Mouse (Mus musculus) heart, postnatal 0 days (tissue): ENCODE results near the gene Phf19. TPM values are rescaled to one million over a fixed set of nuclear protein-coding genes. Genes with fewer than 3 reads are reported as not detected.

Experiments
- ATAC-seq: fragments of 200-750 bp; cut with Nextera tagmentation; 2 replicates; pipeline ENCODE4 v1.8.0; 2017; ENCODE audit warnings: low read depth, moderate number of reproducible peaks, moderate library complexity; ENCODE audit not compliant: insufficient read depth
- DNase-seq: peaks from one replicate; pipeline ENCODE4 v3.0.0-alpha.2; 2016; ENCODE audit warnings: low spot score
- H3K27ac ChIP-seq: fragments of 300-500 bp; sonication (generic); 2 replicates; pipeline ENCODE4 v1.5.1; 2014; ENCODE audit warnings: low read depth, mild to moderate bottlenecking
- H3K27me3 ChIP-seq: fragments of 300-500 bp; sonication (generic); 2 replicates; pipeline ENCODE4 v1.6.1; 2014; ENCODE audit warnings: low read length, mixed read lengths; ENCODE audit not compliant: control insufficient read depth, insufficient read depth
- H3K36me3 ChIP-seq: fragments of 300-500 bp; sonication (generic); replicated peaks from 2 replicates; pipeline ENCODE4 v1.6.1; 2014; ENCODE audit warnings: low read length, mixed read lengths; ENCODE audit not compliant: control insufficient read depth, insufficient read depth
- H3K4me1 ChIP-seq: fragments of 300-500 bp; sonication (generic); 2 replicates; pipeline ENCODE4 v1.6.1; 2014; ENCODE audit warnings: antibody characterized with exemption; ENCODE audit not compliant: control insufficient read depth, insufficient read depth
- H3K4me2 ChIP-seq: fragments of 300-500 bp; sonication (generic); 2 replicates; pipeline ENCODE4 v1.6.1; 2014; ENCODE audit warnings: low read depth, mild to moderate bottlenecking, low read length, moderate library complexity
- H3K4me3 ChIP-seq: fragments of 300-500 bp; sonication (generic); 2 replicates; pipeline ENCODE4 v1.5.1; 2014; ENCODE audit warnings: low read depth, low read length
- H3K9ac ChIP-seq: fragments of 300-500 bp; sonication (generic); replicated peaks from 2 replicates; pipeline ENCODE4 v1.6.1; 2014; ENCODE audit warnings: low read depth, low read length, mixed read lengths
- H3K9me3 ChIP-seq: fragments of 300-500 bp; sonication (generic); replicated peaks from 2 replicates; pipeline ENCODE4 v1.6.1; 2016; ENCODE audit warnings: low read length; ENCODE audit not compliant: control insufficient read depth
- CTCF ChIP-seq: IDR thresholded peaks from 2 replicates; pipeline ENCODE4 v1.5.1; 2016; ENCODE audit warnings: antibody characterized with exemption, control low read depth, low read depth
- EP300 ChIP-seq: IDR thresholded peaks from 2 replicates; pipeline ENCODE4 v1.6.1; 2016; ENCODE audit warnings: antibody characterized with exemption, low read depth
- WGBS: fragments of 180-500 bp; shearing (Covaris S2); extraction: QIAGEN DNeasy Blood & Tissue Kit; methylation state at CpG from one replicate; pipeline ENCODE4 v1.1.7; 2014; 5-methylcytosine and 5-hydroxymethylcytosine counted together
- polyA plus RNA-seq: library from polyadenylated mRNA; unstranded; fragments of >200 nt; fragmentation: Nextera tagmentation; extraction: Ambion mirVana; gene quantifications from 2 replicates; pipeline ENCODE4 v1.2.1, GENCODE M21; 2015
- total RNA-seq: library from RNA; depleted of rRNA; stranded (reverse); fragments of >200 nt; gene quantifications from 2 replicates; pipeline ENCODE4 v1.2.3, GENCODE M21; 2014; ENCODE audit warnings: low replicate concordance; rRNA removed

The Phf19 gene
- total RNA-seq (2.4 and 5.7 TPM in 2 replicates), polyA plus RNA-seq (1.0 and 1.6 TPM in 2 replicates)

DNA sequence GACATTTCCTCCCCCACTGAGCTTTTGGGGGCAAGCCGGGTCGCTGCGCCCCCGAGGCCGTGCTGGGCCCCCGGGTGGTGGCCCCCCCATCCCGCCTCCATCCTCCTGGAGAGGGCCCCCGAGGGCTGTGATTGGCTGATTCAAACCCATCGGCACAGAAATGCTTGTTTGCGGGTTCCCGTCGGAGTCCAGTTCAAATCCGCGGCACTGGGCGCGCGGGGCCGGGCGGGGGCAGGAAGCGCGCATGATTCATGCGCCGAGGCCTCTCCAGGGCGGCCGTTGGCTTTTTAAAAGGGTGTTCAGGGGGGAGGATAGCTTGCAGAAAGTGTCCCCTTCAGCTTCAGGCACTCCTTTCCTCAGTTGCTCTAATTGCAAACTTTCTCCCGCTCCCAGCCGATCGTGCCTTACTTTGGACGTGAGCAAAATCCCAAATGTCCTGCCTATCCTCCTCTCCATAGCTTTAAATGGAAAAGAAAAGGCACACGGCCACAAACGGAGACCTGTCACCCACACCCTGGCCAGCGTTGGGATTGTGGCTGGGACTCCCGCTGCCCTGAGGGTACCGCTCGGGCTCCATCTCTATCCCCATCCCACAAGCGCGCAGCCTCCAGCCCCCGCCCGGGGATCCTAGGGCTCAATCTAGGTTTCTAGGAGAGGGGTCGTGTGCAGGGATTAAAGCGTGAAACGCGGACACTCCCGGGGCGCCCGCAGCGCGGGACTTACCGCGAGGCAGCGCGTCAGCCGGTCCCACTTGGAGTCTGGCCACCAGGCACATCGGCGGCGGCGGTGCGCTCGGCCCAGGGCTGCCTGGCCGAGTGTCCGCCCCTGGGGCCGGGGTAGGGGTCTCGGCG lies at the start of gene Phf19:
Gene Phf19, minus strand, starts transcription at position 809 of the 851 bp plus-strand sequence.
- DNase-seq (no peak), ATAC-seq (peak; percentile 51)
- H3K4me1 ChIP-seq: peaks cover 23% of the 10 kb centered on the region
- peak within 1 kb of the TSS; percentile 97 for H3K4me2 ChIP-seq
- peak within 1 kb of the TSS; percentile 58 for H3K9ac ChIP-seq
- 0 out of 2 replicates have a peak, but pooled peaks cover 6% of the 10 kb centered on the region for H3K27me3 ChIP-seq
- H3K27ac ChIP-seq: peak within 1 kb of the TSS; percentile 46; the same call in 1 of the 2 replicates
- no peaks in the 10 kb centered on the region for H3K36me3 ChIP-seq
- WGBS: 2% methylated on average over 62 of the region's 64 CpGs
- no peaks in the 10 kb centered on the region for H3K9me3 ChIP-seq
- peak within 1 kb of the TSS; percentile 72 for H3K4me3 ChIP-seq
- TF ChIP-seq CTCF (no peak), EP300 (no peak)

DNA sequence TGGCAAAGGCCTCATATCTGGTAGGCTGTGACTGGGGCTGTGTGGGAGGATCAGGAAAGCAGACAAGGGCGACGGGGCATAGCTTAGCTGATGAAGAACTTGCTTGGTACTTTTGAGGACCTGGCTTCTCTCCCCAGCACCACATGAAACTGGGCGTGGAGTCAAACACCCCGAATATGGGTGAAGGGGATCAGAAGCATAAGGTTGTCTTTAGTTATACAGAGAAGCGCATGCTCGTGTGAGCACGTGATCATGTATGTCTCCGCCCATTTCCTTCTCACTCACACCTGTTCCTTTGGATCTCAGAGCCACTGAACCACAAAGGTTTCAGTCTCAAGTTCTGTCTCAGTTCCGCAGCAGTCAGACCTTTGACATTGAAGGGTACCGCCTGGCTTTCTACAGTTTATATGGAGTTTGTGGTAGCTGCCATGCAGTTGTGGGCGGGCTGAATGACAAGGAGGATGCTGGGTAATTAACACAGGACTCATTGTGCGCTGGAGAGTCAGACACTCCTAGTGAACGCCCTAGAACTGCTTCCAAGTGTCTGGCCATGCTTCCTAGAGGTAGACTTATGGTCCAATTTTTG lies 49.6 kb upstream of the Phf19 start:
- H3K9ac ChIP-seq: no peak overlapping the region

DNA sequence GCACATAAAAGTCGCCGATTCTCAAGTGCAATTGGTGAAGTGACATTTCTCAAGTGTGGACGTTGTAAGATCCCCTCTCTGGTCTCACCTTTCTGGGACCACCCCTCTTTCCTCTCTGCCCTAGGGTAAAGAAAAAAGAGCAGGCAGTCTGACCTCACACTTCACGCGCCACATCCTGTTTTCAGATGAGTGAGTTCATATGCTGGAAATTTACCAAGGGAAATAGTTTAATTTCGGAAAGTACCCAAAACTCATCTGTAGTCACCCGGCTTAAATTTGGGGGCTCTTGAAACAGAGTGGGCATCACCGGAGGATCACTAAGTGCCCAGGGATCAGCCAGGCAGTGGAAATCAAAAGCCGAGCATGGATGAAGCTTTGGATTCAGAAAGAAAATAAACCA lies 49.1 kb upstream of the Phf19 start:
- H3K36me3 ChIP-seq: no peaks in the 10 kb centered on the region
- H3K9ac ChIP-seq: no peak overlapping the region
- ATAC-seq (no peak), DNase-seq (no peak)
- no peaks in the 10 kb centered on the region for H3K9me3 ChIP-seq
- no peak overlapping the region for H3K4me2 ChIP-seq
- peak overlapping the region; percentile 23; the same call in 1 of the 2 replicates for H3K27ac ChIP-seq
- TF ChIP-seq EP300: no peak
- TF ChIP-seq CTCF: no peak
- no peak overlapping the region for H3K4me3 ChIP-seq
- H3K4me1 ChIP-seq: peaks cover 8% of the 10 kb centered on the region
- no peaks in the 10 kb centered on the region for H3K27me3 ChIP-seq
- 66% methylated on average over 9 of the region's 9 CpGs for WGBS

More for the DNA sequence above, 49.6 kb upstream of the Phf19 start:
- Histone ChIP-seq H3K4me3 (no peak overlapping the region), H3K27ac (peak overlapping the region; percentile 23; the same call in 1 of the 2 replicates), H3K27me3 (no peaks in the 10 kb centered on the region), H3K4me2 (no peak overlapping the region), H3K4me1 (peaks cover 8% of the 10 kb centered on the region), H3K36me3 (no peaks in the 10 kb centered on the region), H3K9me3 (no peaks in the 10 kb centered on the region)
- WGBS: 69% methylated on average over 13 of the region's 13 CpGs
- ATAC-seq: no peak
- TF ChIP-seq EP300 (no peak), CTCF (no peak)
- no peak for DNase-seq

DNA sequence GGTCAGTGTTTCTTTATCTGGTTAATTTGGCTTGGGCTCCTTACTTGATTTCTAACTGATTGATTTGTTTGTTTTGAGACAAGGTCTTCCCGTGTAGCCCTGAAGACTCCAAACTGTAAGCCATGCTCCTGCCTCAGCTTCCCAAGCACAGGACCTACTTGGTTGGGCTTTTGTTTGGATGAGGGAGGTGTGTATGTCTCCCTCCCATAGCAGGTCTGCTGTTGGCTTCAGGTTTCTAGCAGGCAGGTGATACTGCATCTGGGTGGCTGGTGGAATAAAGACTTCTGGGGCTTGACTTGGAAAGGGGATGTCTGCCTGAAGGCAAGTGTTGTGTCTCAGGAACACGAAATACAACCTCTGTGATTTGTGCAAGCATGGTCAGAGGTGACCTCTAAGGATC lies 48.4 kb upstream of the Phf19 start:
- H3K36me3 ChIP-seq: no peaks in the 10 kb centered on the region
- DNase-seq (no peak), ATAC-seq (no peak)
- H3K27ac ChIP-seq: no peak overlapping the region
- H3K4me1 ChIP-seq: peaks cover 8% of the 10 kb centered on the region
- WGBS: 63% methylated on average over 2 of the region's 2 CpGs
- H3K9me3 ChIP-seq: no peaks in the 10 kb centered on the region
- H3K9ac ChIP-seq: no peak overlapping the region
- no peak overlapping the region for H3K4me2 ChIP-seq
- H3K27me3 ChIP-seq: 0 out of 2 replicates have a peak, but pooled peaks cover 3% of the 10 kb centered on the region
- no peak for TF ChIP-seq CTCF
- no peak for TF ChIP-seq EP300
- no peak overlapping the region for H3K4me3 ChIP-seq

DNA sequence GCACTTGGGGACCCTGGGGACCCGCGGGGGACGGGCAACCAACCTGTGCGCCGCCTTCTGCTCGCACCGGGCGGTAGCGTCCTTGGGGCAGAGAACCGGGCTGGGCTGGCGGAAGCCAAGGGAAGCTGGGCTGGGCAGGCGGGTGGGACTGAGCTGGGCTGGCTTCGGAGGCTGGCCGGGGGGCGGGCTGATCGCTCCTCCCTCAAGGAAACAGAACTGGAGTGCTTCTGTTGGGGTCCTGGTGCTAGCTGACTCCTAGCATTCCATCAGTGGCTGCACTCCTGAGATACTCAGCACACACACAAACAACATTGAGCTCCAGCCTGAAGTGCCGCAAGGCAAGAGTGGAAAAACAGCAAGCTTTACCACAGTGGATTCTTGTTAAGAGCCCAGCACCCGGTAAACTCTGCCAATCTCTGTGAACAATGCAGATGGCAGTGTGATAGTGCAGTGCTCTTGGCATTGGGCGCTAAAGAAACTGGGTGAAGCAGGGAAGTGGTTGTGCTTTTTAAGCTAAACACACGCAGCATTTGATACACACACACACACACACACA lies 47.7 kb upstream of the Phf19 start, which contains the start of gene Traf1:
Gene Traf1, minus strand, starts transcription at position 292 of the 556 bp plus-strand sequence.
- Histone ChIP-seq H3K4me2 (peak within 1 kb of the TSS; percentile 63), H3K36me3 (no peaks in the 10 kb centered on the region), H3K27ac (no peak within 1 kb of the TSS), H3K9ac (0 out of 2 replicates have a peak within 1 kb of the TSS, but pooled peaks have one; percentile 11), H3K4me3 (peak within 1 kb of the TSS; percentile 33), H3K4me1 (peaks cover 8% of the 10 kb centered on the region), H3K27me3 (0 out of 2 replicates have a peak, but pooled peaks cover 3% of the 10 kb centered on the region), H3K9me3 (no peaks in the 10 kb centered on the region)
- WGBS: 10% methylated on average over 20 of the region's 20 CpGs
- DNase-seq (peak; percentile 38), ATAC-seq (peak; percentile 60)
- no peak for TF ChIP-seq CTCF
- TF ChIP-seq EP300: no peak
